Mouse (Mus musculus): ENCODE data around the gene Smpd4. TPM values are rescaled to one million over a fixed set of nuclear protein-coding genes. Genes with fewer than 3 reads are reported as not detected.

Gene Smpd4
- 43.0 and 43.7 TPM in 2 replicates for polyA plus RNA-seq (2014; fragmentation: Nextera tagmentation; extraction: Ambion mirVana)

GRCm38 (mm10) chr16:17619198-17620105 lies at the start of gene Smpd4:
TSS of gene Smpd4 (plus strand) at chr16:17619354.
- peak within 1 kb of the TSS; percentile 89 for H3K9ac ChIP-seq (ENCODE audit: low read length)
- H3K27me3 ChIP-seq (replicated peaks; ENCODE audit: control insufficient read depth, insufficient read depth, low read length), result no peaks in the 10 kb centered on the region
- no peaks in the 10 kb centered on the region for H3K9me3 ChIP-seq (ENCODE audit: control insufficient read depth, low read length)
- peak within 1 kb of the TSS; percentile 99 for H3K4me3 ChIP-seq (ENCODE audit: low read depth, low read length)
- no peak within 1 kb of the TSS for H3K27ac ChIP-seq (ENCODE audit: low read depth)
- WGBS, result 3% methylated on average over 60 of the region's 60 CpGs
- peak; percentile 79 for ATAC-seq (replicated peaks; ENCODE audit: low FRiP score, low TSS enrichment, low read depth)
- peak within 1 kb of the TSS; percentile 79 for H3K4me2 ChIP-seq (ENCODE audit: low read length)
- H3K4me1 ChIP-seq (replicated peaks; ENCODE audit: control insufficient read depth, insufficient read depth, low read length), result peaks cover 9% of the 10 kb centered on the region; the same call in 1 of the 2 replicates
- H3K36me3 ChIP-seq (ENCODE audit: control insufficient read depth, insufficient read depth, low read length), result peaks cover 27% of the 10 kb centered on the region
- DNase-seq (ENCODE audit: low spot score), result peak; percentile 100

GRCm38 (mm10) chr16:17575870-17576824 lies 43.0 kb upstream of the Smpd4 start:
- Histone ChIP-seq H3K36me3 (ENCODE audit: control insufficient read depth, insufficient read depth, low read length) (no peaks in the 10 kb centered on the region), H3K4me1 (replicated peaks; ENCODE audit: control insufficient read depth, insufficient read depth, low read length) (peaks cover 6% of the 10 kb centered on the region; the same call in 1 of the 2 replicates), H3K27me3 (replicated peaks; ENCODE audit: control insufficient read depth, insufficient read depth, low read length) (peaks cover 17% of the 10 kb centered on the region), H3K27ac (ENCODE audit: low read depth) (no peak overlapping the region), H3K4me3 (ENCODE audit: low read depth, low read length) (peak overlapping the region; percentile 53), H3K9me3 (ENCODE audit: control insufficient read depth, low read length) (no peaks in the 10 kb centered on the region), H3K4me2 (ENCODE audit: low read length) (peak overlapping the region; percentile 91), H3K9ac (ENCODE audit: low read length) (peak overlapping the region; percentile 53)
- DNase-seq (ENCODE audit: low spot score) (peak; percentile 82), ATAC-seq (replicated peaks; ENCODE audit: low FRiP score, low TSS enrichment, low read depth) (peak; percentile 69; the same call in 1 of the 2 replicates)
- 13% methylated on average over 44 of the region's 45 CpGs for WGBS

GRCm38 (mm10) chr16:17576825-17577215 lies 42.3 kb upstream of the Smpd4 start:
- peak overlapping the region; percentile 53 for H3K9ac ChIP-seq (ENCODE audit: low read length)
- no peaks in the 10 kb centered on the region for H3K36me3 ChIP-seq (ENCODE audit: control insufficient read depth, insufficient read depth, low read length)
- ATAC-seq (replicated peaks; ENCODE audit: low FRiP score, low TSS enrichment, low read depth), result no peak
- no peaks in the 10 kb centered on the region for H3K9me3 ChIP-seq (ENCODE audit: control insufficient read depth, low read length)
- peak overlapping the region; percentile 91 for H3K4me2 ChIP-seq (ENCODE audit: low read length)
- H3K4me1 ChIP-seq (replicated peaks; ENCODE audit: control insufficient read depth, insufficient read depth, low read length), result peaks cover 6% of the 10 kb centered on the region; the same call in 1 of the 2 replicates
- H3K27ac ChIP-seq (ENCODE audit: low read depth), result no peak overlapping the region
- H3K4me3 ChIP-seq (ENCODE audit: low read depth, low read length), result peak overlapping the region; percentile 53
- DNase-seq (ENCODE audit: low spot score), result no peak
- H3K27me3 ChIP-seq (replicated peaks; ENCODE audit: control insufficient read depth, insufficient read depth, low read length), result peaks cover 17% of the 10 kb centered on the region
- 14% methylated on average over 8 of the region's 8 CpGs for WGBS

GRCm38 (mm10) chr16:17583064-17583463 lies 36.1 kb upstream of the Smpd4 start, which contains the start of gene Slc7a4:
TSS of gene Slc7a4 (minus strand) at chr16:17583214.
- no peaks in the 10 kb centered on the region for H3K27me3 ChIP-seq (replicated peaks; ENCODE audit: control insufficient read depth, insufficient read depth, low read length)
- no peak within 1 kb of the TSS for H3K27ac ChIP-seq (ENCODE audit: low read depth)
- ATAC-seq (replicated peaks; ENCODE audit: low FRiP score, low TSS enrichment, low read depth) (no peak), DNase-seq (ENCODE audit: low spot score) (no peak)
- 23% methylated on average over 8 of the region's 8 CpGs for WGBS
- no peaks in the 10 kb centered on the region for H3K9me3 ChIP-seq (ENCODE audit: control insufficient read depth, low read length)
- H3K4me3 ChIP-seq (ENCODE audit: low read depth, low read length), result no peak within 1 kb of the TSS
- no peak within 1 kb of the TSS for H3K4me2 ChIP-seq (ENCODE audit: low read length)
- no peaks in the 10 kb centered on the region for H3K36me3 ChIP-seq (ENCODE audit: control insufficient read depth, insufficient read depth, low read length)
- H3K9ac ChIP-seq (ENCODE audit: low read length), result no peak within 1 kb of the TSS
- no peaks in the 10 kb centered on the region for H3K4me1 ChIP-seq (replicated peaks; ENCODE audit: control insufficient read depth, insufficient read depth, low read length)

GRCm38 (mm10) chr16:17584555-17584954 lies 34.6 kb upstream of the Smpd4 start:
- no peaks in the 10 kb centered on the region for H3K4me1 ChIP-seq (replicated peaks; ENCODE audit: control insufficient read depth, insufficient read depth, low read length)
- ATAC-seq (replicated peaks; ENCODE audit: low FRiP score, low TSS enrichment, low read depth) (no peak), DNase-seq (ENCODE audit: low spot score) (no peak)
- no peak overlapping the region for H3K27ac ChIP-seq (ENCODE audit: low read depth)
- no peak overlapping the region for H3K9ac ChIP-seq (ENCODE audit: low read length)
- no peak overlapping the region for H3K4me3 ChIP-seq (ENCODE audit: low read depth, low read length)
- H3K27me3 ChIP-seq (replicated peaks; ENCODE audit: control insufficient read depth, insufficient read depth, low read length), result no peaks in the 10 kb centered on the region
- no peak overlapping the region for H3K4me2 ChIP-seq (ENCODE audit: low read length)
- 91% methylated on average over 7 of the region's 7 CpGs for WGBS
- H3K36me3 ChIP-seq (ENCODE audit: control insufficient read depth, insufficient read depth, low read length), result no peaks in the 10 kb centered on the region
- H3K9me3 ChIP-seq (ENCODE audit: control insufficient read depth, low read length), result 0 out of 2 replicates have a peak, but pooled peaks cover 2% of the 10 kb centered on the region

- WGBS, result 19% methylated on average over 2 of the region's 2 CpGs
- H3K36me3 ChIP-seq (ENCODE audit: control insufficient read depth, insufficient read depth, low read length), result no peaks in the 10 kb centered on the region
Observed at GRCm38 (mm10) chr16:17590731-17591130, 28.4 kb upstream of the Smpd4 start.

GRCm38 (mm10) chr16:17600944-17601562 lies 18.1 kb upstream of the Smpd4 start:
- no peak overlapping the region for H3K4me3 ChIP-seq (ENCODE audit: low read depth, low read length)
- DNase-seq (ENCODE audit: low spot score) (no peak), ATAC-seq (replicated peaks; ENCODE audit: low FRiP score, low TSS enrichment, low read depth) (no peak)
- 52% methylated on average over 3 of the region's 3 CpGs for WGBS
- H3K9ac ChIP-seq (ENCODE audit: low read length), result no peak overlapping the region
- H3K9me3 ChIP-seq (ENCODE audit: control insufficient read depth, low read length), result no peaks in the 10 kb centered on the region
- no peaks in the 10 kb centered on the region for H3K27me3 ChIP-seq (replicated peaks; ENCODE audit: control insufficient read depth, insufficient read depth, low read length)
- H3K36me3 ChIP-seq (ENCODE audit: control insufficient read depth, insufficient read depth, low read length), result no peaks in the 10 kb centered on the region
- H3K4me2 ChIP-seq (ENCODE audit: low read length), result no peak overlapping the region
- H3K4me1 ChIP-seq (replicated peaks; ENCODE audit: control insufficient read depth, insufficient read depth, low read length), result no peaks in the 10 kb centered on the region
- no peak overlapping the region for H3K27ac ChIP-seq (ENCODE audit: low read depth)

More at GRCm38 (mm10) chr16:17590731-17591130, 28.4 kb upstream of the Smpd4 start:
- no peak for DNase-seq (ENCODE audit: low spot score)
- Histone ChIP-seq H3K4me3 (ENCODE audit: low read depth, low read length) (no peak overlapping the region), H3K4me1 (replicated peaks; ENCODE audit: control insufficient read depth, insufficient read depth, low read length) (no peaks in the 10 kb centered on the region), H3K27ac (ENCODE audit: low read depth) (no peak overlapping the region), H3K27me3 (replicated peaks; ENCODE audit: control insufficient read depth, insufficient read depth, low read length) (no peaks in the 10 kb centered on the region), H3K4me2 (ENCODE audit: low read length) (no peak overlapping the region), H3K9me3 (ENCODE audit: control insufficient read depth, low read length) (0 out of 2 replicates have a peak, but pooled peaks cover 2% of the 10 kb centered on the region), H3K9ac (ENCODE audit: low read length) (no peak overlapping the region)
- no peak for ATAC-seq (replicated peaks; ENCODE audit: low FRiP score, low TSS enrichment, low read depth)

- Histone ChIP-seq H3K9me3 (ENCODE audit: control insufficient read depth, low read length) (no peaks in the 10 kb centered on the region), H3K4me1 (replicated peaks; ENCODE audit: control insufficient read depth, insufficient read depth, low read length) (no peaks in the 10 kb centered on the region), H3K9ac (ENCODE audit: low read length) (no peak overlapping the region), H3K27me3 (replicated peaks; ENCODE audit: control insufficient read depth, insufficient read depth, low read length) (no peaks in the 10 kb centered on the region), H3K4me2 (ENCODE audit: low read length) (no peak overlapping the region), H3K36me3 (ENCODE audit: control insufficient read depth, insufficient read depth, low read length) (no peaks in the 10 kb centered on the region), H3K4me3 (ENCODE audit: low read depth, low read length) (no peak overlapping the region), H3K27ac (ENCODE audit: low read depth) (no peak overlapping the region)
- WGBS, result 72% methylated on average over 4 of the region's 4 CpGs
- no peak for DNase-seq (ENCODE audit: low spot score)
- ATAC-seq (replicated peaks; ENCODE audit: low FRiP score, low TSS enrichment, low read depth), result no peak
Observed at GRCm38 (mm10) chr16:17604941-17605340, 14.2 kb upstream of the Smpd4 start.
